Mouse (Mus musculus) heart, postnatal 10 days (tissue): Measurements from ENCODE around the gene Arhgap25. TPM values are rescaled to one million over a fixed set of nuclear protein-coding genes. Genes with fewer than 3 reads are reported as not detected.
"Not testable (repeated sequence)": the region's sequence is repeated elsewhere in the genome, so short reads cannot be mapped to it uniquely, and the experiment has no call there.

Source experiments
- DNase-seq, 2 experiments: peaks; one replicate each; pipeline ENCODE4 v3.0.0; 2021
- intact Hi-C: fragments of 180-260 bp; cut with DNase I; formaldehyde crosslinking; loops from one replicate; pipeline ENCODE4 v1.15.1; 2025
- total RNA-seq, 2 experiments: library from RNA; stranded (reverse); gene quantifications; 2 replicates each; pipeline ENCODE4 v1.2.3; 2021

The Arhgap25 gene
- total RNA-seq, 2 experiments from 2014 or later = 5.2 to 6.5 TPM

DNA sequence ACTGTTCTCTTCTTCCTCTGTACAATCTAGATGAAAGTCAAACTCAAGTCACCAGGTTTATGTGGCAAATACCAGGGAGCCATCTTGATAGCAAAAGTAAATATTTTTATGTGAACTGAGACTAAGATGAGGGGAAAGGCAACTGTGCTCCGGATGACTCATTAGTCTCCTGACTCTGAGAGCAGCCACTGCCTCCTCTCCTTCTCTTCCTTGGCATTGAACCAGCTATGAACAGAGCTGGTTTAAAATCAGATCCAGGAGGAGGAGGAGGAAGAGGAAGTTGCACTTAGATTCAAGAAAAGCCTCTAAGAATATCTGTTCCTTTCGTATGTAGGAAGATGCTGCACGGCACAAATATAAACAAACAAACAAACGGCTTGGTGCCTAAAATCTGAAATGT, 22.1 kb downstream of the Arhgap25 start:
- intact Hi-C loops = no loop called here
- no peak for DNase-seq

DNA sequence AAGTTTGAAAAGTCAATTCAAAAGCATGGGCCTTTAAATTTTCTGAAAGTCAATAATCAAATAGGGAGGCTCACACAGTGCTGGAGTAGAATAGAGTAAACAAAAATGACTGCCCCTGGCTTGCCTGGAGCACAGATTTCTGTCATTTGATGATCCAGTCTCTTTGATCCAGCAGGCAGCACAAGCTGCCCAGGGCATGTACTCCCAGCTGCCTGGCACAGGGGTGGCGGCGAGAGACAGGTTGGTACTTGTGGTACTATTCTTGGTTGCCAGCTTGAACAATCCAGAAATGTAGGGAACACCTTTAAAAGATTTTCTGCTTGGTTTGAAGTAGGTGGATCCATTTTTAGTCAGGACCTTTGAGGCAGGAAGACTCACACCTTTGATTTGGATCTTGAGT, 23.3 kb downstream of the Arhgap25 start:
- DNase-seq = no peak
- intact Hi-C loops = no loop called here

- intact Hi-C loops = no loop called here
- DNase-seq = no peak
Measured at GRCm38 (mm10) chr6:87504875-87505274, 28.2 kb downstream of the Arhgap25 start.

DNA sequence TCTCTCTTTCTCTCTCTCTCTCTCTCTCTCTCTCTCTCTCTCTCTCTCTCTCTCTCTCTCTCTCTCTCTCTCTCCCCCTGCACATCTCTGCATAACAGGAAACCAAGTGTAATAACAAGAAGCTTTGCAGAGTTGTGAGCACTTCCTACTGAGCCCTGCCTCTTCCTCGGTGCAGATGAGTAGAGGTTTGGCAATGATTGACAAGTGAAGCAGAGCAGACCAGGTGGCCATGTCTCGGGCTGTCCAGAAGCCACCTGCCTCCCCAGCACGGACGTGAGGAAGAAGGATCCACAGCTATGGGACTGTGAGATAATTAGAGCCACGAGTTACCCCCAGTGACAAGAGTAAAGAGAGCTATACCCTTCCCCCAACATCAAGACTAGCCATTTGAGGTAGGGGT, 29.1 kb downstream of the Arhgap25 start:
- intact Hi-C loops = no loop called here
- no peak for DNase-seq

DNA sequence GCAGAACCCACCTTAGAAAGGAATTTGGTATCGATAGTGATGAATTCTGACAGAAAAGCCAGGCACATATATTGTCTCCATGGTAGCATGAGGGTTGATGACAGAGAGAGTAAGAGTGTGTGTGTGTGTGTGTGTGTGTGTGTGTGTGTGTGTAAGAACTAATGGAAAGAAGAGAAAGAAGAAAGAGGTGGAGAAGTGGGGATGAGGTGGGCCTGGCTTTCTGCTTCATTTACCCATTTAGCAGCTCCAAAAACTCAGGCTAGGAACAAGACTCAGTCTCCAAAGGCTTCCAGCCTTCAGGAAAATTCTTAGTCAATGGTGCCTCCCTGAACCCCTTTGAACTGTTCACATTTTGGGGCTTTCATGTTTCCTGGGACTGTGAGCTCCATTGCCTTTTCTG, 29.5 kb downstream of the Arhgap25 start:
- no peak for DNase-seq
- intact Hi-C loops = no loop called here

DNA sequence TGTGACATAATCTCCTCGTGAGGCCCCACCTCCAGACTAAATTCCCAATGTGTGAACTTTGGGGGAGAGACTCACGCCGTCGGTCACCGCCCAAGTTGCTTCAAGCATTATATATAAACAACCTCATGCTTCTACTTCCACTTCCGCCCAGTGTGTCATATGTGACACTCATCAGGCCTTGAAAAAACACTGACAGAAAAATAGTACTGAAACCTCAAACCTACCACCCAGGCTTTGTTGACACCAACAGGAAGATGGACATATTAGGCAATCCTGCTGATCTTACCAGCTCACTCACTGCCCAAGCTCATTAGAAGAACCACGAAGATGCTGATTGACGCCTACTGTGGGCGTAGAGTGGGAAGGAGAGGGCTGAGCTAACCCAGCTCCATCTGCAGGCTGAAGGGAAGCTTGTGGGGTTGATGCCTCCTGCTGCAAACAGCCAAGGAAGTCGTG, 30.2 kb downstream of the Arhgap25 start:
- intact Hi-C loops = no loop called here
- DNase-seq = peak; percentile 18 to 28

GRCm38 (mm10) chr6:87502411-87502810, 30.6 kb downstream of the Arhgap25 start:
- no peak for DNase-seq

GRCm38 (mm10) chr6:87500696-87501095, 32.4 kb downstream of the Arhgap25 start:
- intact Hi-C loops = no loop called here
- no peak for DNase-seq

More at GRCm38 (mm10) chr6:87502411-87502810, 30.6 kb downstream of the Arhgap25 start:
- intact Hi-C loops = no loop called here

- intact Hi-C loops = no loop called here
- no peak for DNase-seq
Measured at GRCm38 (mm10) chr6:87499791-87500190, 33.3 kb downstream of the Arhgap25 start.

- peak; percentile 56 to 65 for DNase-seq
- intact Hi-C loops = no loop called here
Measured at GRCm38 (mm10) chr6:87496143-87496542, 36.9 kb downstream of the Arhgap25 start.

- intact Hi-C loops = loop anchor here (2.0 kb wide), 1 partner anchor 18 kb away; no protein-coding TSS in a partner anchor
Measured at GRCm38 (mm10) chr6:87494339-87494738, 38.7 kb downstream of the Arhgap25 start.

GRCm38 (mm10) chr6:87487657-87488426, 45.2 kb downstream of the Arhgap25 start:
- no peak for DNase-seq
- intact Hi-C loops = no loop called here

More at GRCm38 (mm10) chr6:87494339-87494738, 38.7 kb downstream of the Arhgap25 start:
- DNase-seq = no peak

GRCm38 (mm10) chr6:87484806-87485205, 48.3 kb downstream of the Arhgap25 start:
- DNase-seq = no peak
- intact Hi-C loops = no loop called here

DNA sequence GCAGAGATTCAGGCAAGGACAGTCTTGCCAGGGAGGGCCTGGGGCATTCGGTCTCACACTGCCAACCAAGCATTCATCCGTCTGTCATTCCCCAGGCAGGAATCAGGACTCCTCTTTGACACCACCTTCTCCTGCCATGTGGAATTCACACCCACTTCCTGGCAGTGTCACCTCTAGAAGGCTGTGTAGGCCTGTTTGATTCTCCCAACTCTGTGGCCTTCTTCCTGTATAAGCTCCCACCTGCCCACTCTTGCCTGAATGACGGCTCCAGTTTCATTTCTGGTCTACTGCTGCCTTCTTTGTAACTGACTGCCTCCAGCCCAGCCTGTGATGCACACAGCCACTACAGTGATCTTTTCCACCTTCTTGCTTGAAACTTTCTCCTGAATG, 49.2 kb downstream of the Arhgap25 start:
- DNase-seq = no peak
- intact Hi-C loops = no loop called here

GRCm38 (mm10) chr6:87483224-87483899, 49.7 kb downstream of the Arhgap25 start:
- intact Hi-C loops = no loop called here
- DNase-seq = no peak

- intact Hi-C loops = no loop called here
- no peak for DNase-seq
Measured at GRCm38 (mm10) chr6:87479291-87479999, 53.6 kb downstream of the Arhgap25 start.

- intact Hi-C loops = no loop called here
Measured at GRCm38 (mm10) chr6:87478847-87479246, 54.2 kb downstream of the Arhgap25 start.

GRCm38 (mm10) chr6:87475223-87475622, 57.8 kb downstream of the Arhgap25 start:
- intact Hi-C loops = no loop called here
- DNase-seq = no peak

More at GRCm38 (mm10) chr6:87478847-87479246, 54.2 kb downstream of the Arhgap25 start:
- DNase-seq = no peak

- DNase-seq, intact Hi-C loops: not testable (repeated sequence)
Measured at GRCm38 (mm10) chr6:87470098-87470497, 63.0 kb downstream of the Arhgap25 start.

- DNase-seq = peak; percentile 37 to 58
- intact Hi-C loops = no loop called here
Measured at GRCm38 (mm10) chr6:87468372-87468771, 64.7 kb downstream of the Arhgap25 start.

DNA sequence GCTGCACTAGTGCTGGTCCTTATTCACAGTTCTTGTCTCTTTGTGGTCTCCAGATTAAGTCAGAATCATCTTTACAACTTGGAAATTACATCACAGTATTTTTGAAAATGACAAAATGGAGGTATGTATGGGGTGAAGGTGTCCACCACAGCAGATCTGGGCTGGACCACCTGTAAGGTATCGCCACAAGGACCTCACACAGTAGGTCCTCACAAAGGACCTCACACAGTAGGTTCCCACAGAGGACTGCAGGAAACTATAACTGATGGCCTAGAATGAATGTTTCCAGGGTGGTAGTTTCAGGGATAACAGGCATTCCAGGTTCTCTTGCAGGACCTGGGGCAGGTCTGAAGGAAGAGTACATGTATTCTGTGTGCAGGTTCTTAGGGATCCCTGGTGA, 65.7 kb downstream of the Arhgap25 start:
- intact Hi-C loops = loop anchor here (2.0 kb wide), 1 partner anchor 203 kb away; no protein-coding TSS in a partner anchor
- DNase-seq = no peak
